Mouse (Mus musculus): ENCODE measurements at regions not wholly inside any gene's neighbourhood (a gene's known extent, or its start where the extent isn't known, plus 50 kb on each side); places are given as distances from the start of the nearest gene placed in this dataset.

GRCm38 (mm10) chr13:47486658-47487057 lies 364.2 kb downstream of the Rnf144b start:
- TF ChIP-seq CTCF (IDR thresholded peaks at IDR 0.05; ENCODE audit: insufficient read depth, low read depth, low read length) = no peak
- no peak for TF ChIP-seq POLR2A (IDR thresholded peaks at IDR 0.05; ENCODE audit: insufficient read depth, low read depth, low read length)

Data from olfactory bulb, adult 2 months (tissue).